Mouse (Mus musculus): ENCODE data around the gene Arnt.
"Not testable (repeated sequence)": the region's sequence is repeated elsewhere in the genome, so short reads cannot be mapped to it uniquely, and the experiment has no call there.

Arnt gene

GRCm38 (mm10) chr3:95526622-95527211 is 92.5 kb downstream of the Arnt start, which contains the start of gene Ctss:
Ctss (plus strand) TSS chr3:95526786.
- DNase-seq (ENCODE audit: low read depth, low spot score), result no peak

DNA sequence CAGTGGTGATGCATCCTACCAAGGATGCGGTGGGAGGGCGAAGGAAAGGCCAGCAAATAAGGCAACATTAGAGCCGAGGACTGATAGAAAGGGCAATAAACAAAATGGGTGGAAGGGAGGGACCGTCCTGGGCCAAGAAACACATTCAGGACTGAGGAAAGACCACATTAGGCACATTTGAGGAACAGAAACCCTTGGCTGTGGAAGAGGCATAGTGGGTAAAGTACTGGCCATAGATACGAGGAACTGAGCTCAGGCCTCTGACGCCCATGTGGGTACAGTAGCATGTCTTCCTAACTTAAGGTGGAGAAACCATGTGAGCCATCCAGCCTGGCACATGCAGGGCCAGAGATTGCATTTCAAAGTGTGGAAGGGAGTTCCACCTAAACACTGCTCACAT is 95.6 kb downstream of the Arnt start:
- DNase-seq (ENCODE audit: low read depth, low spot score), result no peak

DNA sequence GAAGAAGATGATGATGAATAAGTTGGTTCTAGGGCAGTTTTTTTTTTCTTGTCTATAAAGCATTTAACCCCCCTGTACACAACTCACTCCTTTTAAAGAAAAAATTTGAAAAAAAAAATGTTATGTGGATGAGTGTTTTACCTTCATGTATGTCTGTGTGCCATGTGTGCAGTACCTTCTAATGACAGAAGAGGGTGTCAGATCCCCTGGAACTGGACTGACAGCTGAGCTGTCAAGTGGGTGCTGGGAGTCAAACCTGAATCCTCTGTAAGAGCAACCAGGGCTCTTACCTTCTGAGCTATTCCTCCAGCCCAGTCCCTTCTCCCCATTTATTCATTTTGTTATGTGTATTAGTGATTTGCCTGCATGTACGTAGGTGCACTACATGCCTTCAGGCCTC is 96.8 kb downstream of the Arnt start:
- DNase-seq (ENCODE audit: low read depth, low spot score), result no peak

DNA sequence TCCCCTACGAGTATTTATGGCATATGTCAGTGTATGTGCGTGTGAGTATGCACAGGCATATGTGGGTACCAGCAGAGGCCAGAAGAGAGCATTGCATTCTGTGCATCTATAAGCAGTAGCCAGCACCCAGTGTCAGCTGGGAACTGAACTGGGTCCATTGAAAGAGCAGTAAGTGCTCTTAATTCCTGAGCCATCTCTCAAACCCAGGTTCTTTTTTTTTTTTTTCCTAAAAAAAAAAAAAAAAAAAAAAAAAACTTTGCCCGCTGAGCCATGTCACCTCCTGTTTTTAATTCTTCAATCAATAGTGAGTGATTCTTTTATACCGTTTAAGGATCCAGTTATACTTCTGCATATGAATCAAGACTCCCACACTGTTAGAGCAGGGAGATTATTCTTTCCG is 99.2 kb downstream of the Arnt start:
- no peak for DNase-seq (ENCODE audit: low read depth, low spot score)

- no peak for DNase-seq (ENCODE audit: low read depth, low spot score)
These were observed 100.7 kb downstream of the Arnt start for GRCm38 (mm10) chr3:95534927-95535326.

GRCm38 (mm10) chr3:95538936-95539335 is 104.7 kb downstream of the Arnt start:
- no peak for DNase-seq (ENCODE audit: low read depth, low spot score)

GRCm38 (mm10) chr3:95539837-95540236 is 105.6 kb downstream of the Arnt start:
- no peak for DNase-seq (ENCODE audit: low read depth, low spot score)

DNA sequence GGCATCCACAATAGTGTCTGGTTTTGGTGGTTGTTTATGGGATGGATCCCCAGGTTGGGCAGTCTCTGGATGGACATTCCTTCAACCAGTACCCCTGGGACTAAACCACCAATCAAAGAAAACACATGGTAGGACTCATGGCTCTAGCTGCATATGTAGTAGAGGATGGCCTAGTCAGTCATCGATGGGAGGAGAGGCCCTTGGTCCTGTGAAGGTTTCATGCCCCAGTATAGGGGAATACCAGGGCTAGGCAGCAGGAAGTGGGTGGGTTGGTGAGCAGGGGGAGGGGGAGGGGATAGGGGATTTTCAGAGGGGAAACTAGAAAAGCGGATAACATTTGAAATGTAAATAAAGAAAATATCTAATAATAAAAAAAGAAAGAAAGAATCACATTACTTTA is 107.0 kb downstream of the Arnt start:
- not testable (repeated sequence) for DNase-seq (ENCODE audit: low read depth, low spot score)

DNA sequence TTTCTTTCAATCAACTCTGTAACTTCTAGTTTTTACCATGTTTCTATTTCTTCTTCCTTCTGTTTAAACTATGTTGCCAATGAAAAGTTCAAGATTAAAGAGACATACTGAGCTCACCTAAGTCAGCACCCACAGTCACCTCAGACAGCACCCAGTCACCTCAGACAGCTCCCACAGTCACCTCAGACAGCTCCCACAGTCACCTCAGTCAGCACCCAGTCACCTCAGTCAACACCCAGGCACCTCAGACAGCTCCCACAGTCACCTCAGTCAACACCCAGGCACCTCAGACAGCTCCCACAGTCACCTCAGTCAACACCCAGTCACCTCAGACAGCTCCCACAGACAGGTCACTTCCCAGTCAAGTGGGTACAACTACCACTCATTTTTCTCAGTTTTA is 108.0 kb downstream of the Arnt start:
- no peak for DNase-seq (ENCODE audit: low read depth, low spot score)

- no peak for DNase-seq (ENCODE audit: low read depth, low spot score)
These were observed 108.8 kb downstream of the Arnt start for GRCm38 (mm10) chr3:95542981-95543380.
